Mouse (Mus musculus): ENCODE measurements at regions not wholly inside any gene's neighbourhood (a gene's known extent, or its start where the extent isn't known, plus 50 kb on each side); places are given as distances from the start of the nearest gene placed in this dataset.
A peak's percentile ranks its signal among the peaks of the same experiment; 100 is the strongest.

- no peak for DNase-seq (ENCODE audit: low spot score in 2 of 2)
These were observed 180.2 kb upstream of the Syt10 start for GRCm38 (mm10) chr15:90021746-90022312.

- no peak for DNase-seq (ENCODE audit: low spot score in 2 of 2)
These were observed 181.5 kb upstream of the Syt10 start for GRCm38 (mm10) chr15:90023164-90023563.

GRCm38 (mm10) chr15:90034356-90034755, 189.8 kb upstream of the Alg10b start:
- DNase-seq (ENCODE audit: low spot score in 2 of 2): no peak

GRCm38 (mm10) chr15:90045683-90046082, 178.4 kb upstream of the Alg10b start:
- no peak for DNase-seq (ENCODE audit: low spot score in 2 of 2)

- peak; percentile 26 to 32 for DNase-seq (ENCODE audit: low spot score in 2 of 2)
These were observed 162.1 kb upstream of the Alg10b start for GRCm38 (mm10) chr15:90062021-90062420.

- no peak for DNase-seq (ENCODE audit: low spot score in 2 of 2)
These were observed 158.3 kb upstream of the Alg10b start for GRCm38 (mm10) chr15:90065768-90066167.

GRCm38 (mm10) chr15:90072078-90072477, 152.0 kb upstream of the Alg10b start:
- no peak for DNase-seq (ENCODE audit: low spot score in 2 of 2)

GRCm38 (mm10) chr15:90082175-90082951, 141.7 kb upstream of the Alg10b start:
- no peak for DNase-seq (ENCODE audit: low spot score in 2 of 2)

- DNase-seq (ENCODE audit: low spot score in 2 of 2): no peak
These were observed 114.6 kb upstream of the Alg10b start for GRCm38 (mm10) chr15:90109445-90109988.

GRCm38 (mm10) chr15:90113611-90114010, 110.5 kb upstream of the Alg10b start:
- DNase-seq (ENCODE audit: low spot score in 2 of 2): no peak

GRCm38 (mm10) chr15:90119747-90120146, 104.4 kb upstream of the Alg10b start:
- no peak for DNase-seq (ENCODE audit: low spot score in 2 of 2)

GRCm38 (mm10) chr15:90123999-90124398, 100.1 kb upstream of the Alg10b start:
- peak; percentile 10 to 17 for DNase-seq (ENCODE audit: low spot score in 2 of 2)

- DNase-seq (ENCODE audit: low spot score in 2 of 2): no peak
These were observed 99.0 kb upstream of the Alg10b start for GRCm38 (mm10) chr15:90125146-90125545.

GRCm38 (mm10) chr15:90131777-90132176, 92.3 kb upstream of the Alg10b start:
- no peak for DNase-seq (ENCODE audit: low spot score in 2 of 2)

- DNase-seq (ENCODE audit: low spot score in 2 of 2): no peak
These were observed 83.1 kb upstream of the Alg10b start for GRCm38 (mm10) chr15:90140966-90141365.

GRCm38 (mm10) chr15:90148663-90149062, 75.4 kb upstream of the Alg10b start:
- no peak for DNase-seq (ENCODE audit: low spot score in 2 of 2)

GRCm38 (mm10) chr15:90153821-90154560, 70.1 kb upstream of the Alg10b start:
- DNase-seq (ENCODE audit: low spot score in 2 of 2): peak; percentile 22 to 23
